Mouse (Mus musculus): ENCODE results near the gene 4921504E06Rik.

- TF ChIP-seq CTCF (IDR thresholded peaks at IDR 0.05; ENCODE audit: borderline replicate concordance, control insufficient read depth, extremely low read depth, insufficient read depth, low read length, poor library complexity) (no peak), POLR2A (IDR thresholded peaks at IDR 0.05; ENCODE audit: control insufficient read depth, extremely low read depth, insufficient read depth, low read length, poor library complexity) (no peak)
Measured at GRCm38 (mm10) chr2:19452531-19453055, 101.1 kb downstream of the 4921504E06Rik start.
